Mouse (Mus musculus): ENCODE measurements at regions not wholly inside any gene's neighbourhood (a gene's known extent, or its start where the extent isn't known, plus 50 kb on each side); places are given as distances from the start of the nearest gene placed in this dataset.
"Not testable (repeated sequence)": the region's sequence is repeated elsewhere in the genome, so short reads cannot be mapped to it uniquely, and the experiment has no call there.

GRCm38 (mm10) chrX:135112109-135112508, 65.3 kb downstream of the Gm15023 start:
- DNase-seq (ENCODE audit: low read depth, low spot score): not testable (repeated sequence)

- peak; percentile 56 for DNase-seq (ENCODE audit: low read depth, low spot score)
These were observed 66.6 kb downstream of the Gm15023 start for GRCm38 (mm10) chrX:135110866-135111265.

GRCm38 (mm10) chrX:135101594-135101993, 75.8 kb downstream of the Gm15023 start:
- no peak for DNase-seq (ENCODE audit: low read depth, low spot score)

- DNase-seq (ENCODE audit: low read depth, low spot score): no peak
These were observed 79.3 kb downstream of the Gm15023 start for GRCm38 (mm10) chrX:135098101-135098500.

- DNase-seq (ENCODE audit: low read depth, low spot score): peak; percentile 68
These were observed 81.2 kb downstream of the Gm15023 start for GRCm38 (mm10) chrX:135096206-135096605.

GRCm38 (mm10) chrX:135091074-135091473, 82.1 kb upstream of the Zmat1 start:
- DNase-seq (ENCODE audit: low read depth, low spot score): peak; percentile 27

- DNase-seq (ENCODE audit: low read depth, low spot score): peak; percentile 84
These were observed 78.1 kb upstream of the Zmat1 start for GRCm38 (mm10) chrX:135087068-135087579.

GRCm38 (mm10) chrX:135086564-135086963, 77.6 kb upstream of the Zmat1 start:
- peak; percentile 13 for DNase-seq (ENCODE audit: low read depth, low spot score)

GRCm38 (mm10) chrX:135085770-135086553, 77.0 kb upstream of the Zmat1 start:
- DNase-seq (ENCODE audit: low read depth, low spot score): not testable (repeated sequence)

- no peak for DNase-seq (ENCODE audit: low read depth, low spot score)
These were observed 71.6 kb upstream of the Zmat1 start for GRCm38 (mm10) chrX:135080380-135081158.

GRCm38 (mm10) chrX:135079388-135079787, 70.4 kb upstream of the Zmat1 start:
- DNase-seq (ENCODE audit: low read depth, low spot score): no peak

GRCm38 (mm10) chrX:135075903-135076302, 66.9 kb upstream of the Zmat1 start:
- no peak for DNase-seq (ENCODE audit: low read depth, low spot score)

GRCm38 (mm10) chrX:135069448-135069847, 60.4 kb upstream of the Zmat1 start:
- peak; percentile 3 for DNase-seq (ENCODE audit: low read depth, low spot score)

- DNase-seq (ENCODE audit: low read depth, low spot score): no peak
These were observed 51.2 kb upstream of the Zmat1 start for GRCm38 (mm10) chrX:135060184-135060583.

GRCm38 (mm10) chrX:135058949-135059348, 49.9 kb upstream of the Zmat1 start:
- DNase-seq (ENCODE audit: low read depth, low spot score): no peak
